Mouse (Mus musculus): ENCODE data around the gene Snap47.

Gene Snap47

GRCm38 (mm10) chr11:59451086-59451485, at the start of gene Snap47:
Gene Snap47, minus strand, starts transcription at chr11:59451186.
- DNase-seq, result no peak

GRCm38 (mm10) chr11:59497747-59498146, 46.8 kb upstream of the Snap47 start:
- DNase-seq, result no peak

GRCm38 (mm10) chr11:59496672-59497310, 45.8 kb upstream of the Snap47 start:
- DNase-seq, result no peak

GRCm38 (mm10) chr11:59486222-59486621, 35.2 kb upstream of the Snap47 start:
- DNase-seq, result no peak

- DNase-seq, result no peak
These were observed 34.7 kb upstream of the Snap47 start for GRCm38 (mm10) chr11:59485641-59486040.

- peak; percentile 64 for DNase-seq
These were observed 32.2 kb upstream of the Snap47 start for GRCm38 (mm10) chr11:59483212-59483611.

GRCm38 (mm10) chr11:59477240-59477639, 26.3 kb upstream of the Snap47 start:
- DNase-seq, result no peak

GRCm38 (mm10) chr11:59472326-59472677, 21.3 kb upstream of the Snap47 start, which contains the start of gene Zfp867:
Gene Zfp867, minus strand, starts transcription at chr11:59472474.
- peak; percentile 93 for DNase-seq

- DNase-seq, result no peak
These were observed 20.7 kb upstream of the Snap47 start for GRCm38 (mm10) chr11:59471413-59472325.

GRCm38 (mm10) chr11:59460459-59460858, 9.5 kb upstream of the Snap47 start:
- DNase-seq, result no peak

GRCm38 (mm10) chr11:59458973-59459372, 8.0 kb upstream of the Snap47 start:
- DNase-seq, result peak; percentile 87

- no peak for DNase-seq
These were observed 5.9 kb upstream of the Snap47 start for GRCm38 (mm10) chr11:59456891-59457290.

- DNase-seq, result no peak
These were observed 5.4 kb upstream of the Snap47 start for GRCm38 (mm10) chr11:59456346-59456745.

GRCm38 (mm10) chr11:59450230-59450771, 685 bp downstream of the Snap47 start:
- DNase-seq, result no peak

GRCm38 (mm10) chr11:59449741-59450229, 1.2 kb downstream of the Snap47 start, which contains the start of gene Jmjd4:
Gene Jmjd4, plus strand, starts transcription at chr11:59450045.
- DNase-seq, result peak; percentile 95

- no peak for DNase-seq
These were observed 7.9 kb downstream of the Snap47 start for GRCm38 (mm10) chr11:59443102-59443501.

- DNase-seq, result no peak
These were observed 13.0 kb downstream of the Snap47 start for GRCm38 (mm10) chr11:59437954-59438353.

- no peak for DNase-seq
These were observed 18.7 kb downstream of the Snap47 start for GRCm38 (mm10) chr11:59432261-59432660.

GRCm38 (mm10) chr11:59429959-59430358, 21.0 kb downstream of the Snap47 start:
- no peak for DNase-seq

GRCm38 (mm10) chr11:59428057-59428660, 22.8 kb downstream of the Snap47 start:
- no peak for DNase-seq

- DNase-seq, result no peak
These were observed 25.3 kb downstream of the Snap47 start for GRCm38 (mm10) chr11:59425671-59426101.

- DNase-seq, result no peak
These were observed 27.9 kb downstream of the Snap47 start for GRCm38 (mm10) chr11:59423010-59423588.

GRCm38 (mm10) chr11:59421967-59422366, 29.0 kb downstream of the Snap47 start:
- peak; percentile 36 for DNase-seq
